Mouse (Mus musculus): Measurements from ENCODE around the gene Trip10.

GRCm38 (mm10) chr17:57230728-57231125 lies 18.5 kb upstream of the Trip10 start:
- TF ChIP-seq POLR2A (IDR thresholded peaks at IDR 0.05; ENCODE audit: borderline replicate concordance, control insufficient read depth, low read depth, low read length) (no peak), CTCF (IDR thresholded peaks at IDR 0.05; ENCODE audit: control insufficient read depth, insufficient read depth, low read length) (no peak)
